Mouse (Mus musculus) hematopoietic multipotent progenitor cell, adult 10-12 weeks (in vitro differentiated cells): ENCODE data around the gene Lurap1l. TPM values are rescaled to one million over a fixed set of nuclear protein-coding genes. Genes with fewer than 3 reads are reported as not detected.

Source experiments
- polyA plus RNA-seq: library from polyadenylated mRNA; stranded (reverse); fragments of >175 nt; gene quantifications from 2 replicates; pipeline ENCODE4 v1.2.3, GENCODE M21; 2012; ENCODE audit warnings: low replicate concordance

Gene Lurap1l
- polyA plus RNA-seq = 0.09 and 0.12 TPM in 2 replicates

GRCm38 (mm10) chr4:80910481-80910870 lies at the start of gene Lurap1l:
Gene Lurap1l (plus strand): TSS chr4:80910646.

Other genes with a start within 250 kb of the Lurap1l start
- gene Tyrp1, start 76.5 kb upstream of the Lurap1l start, polyA plus RNA-seq = not detected in 2 replicates